Mouse (Mus musculus) lung, embryonic 16.5 days (tissue): Measurements from ENCODE around the gene Scarb1. TPM values are rescaled to one million over a fixed set of nuclear protein-coding genes. Genes with fewer than 3 reads are reported as not detected.

Experiments used
- ATAC-seq: fragments of 200-750 bp; cut with Nextera tagmentation; 2 replicates; pipeline ENCODE4 v1.8.0; 2017; ENCODE audit warnings: low read depth, mild to moderate bottlenecking, moderate library complexity
- H3K27ac ChIP-seq: fragments of 300-500 bp; sonication (generic); 2 replicates; pipeline ENCODE4 v1.5.1; 2014; ENCODE audit warnings: mild to moderate bottlenecking, control low read depth, low read length
- H3K27me3 ChIP-seq: fragments of 300-500 bp; sonication (generic); 2 replicates; pipeline ENCODE4 v1.6.1; 2014; ENCODE audit warnings: low read depth, low read length, mixed read lengths; ENCODE audit not compliant: control insufficient read depth, insufficient read depth
- H3K36me3 ChIP-seq: fragments of 300-500 bp; sonication (generic); 2 replicates; pipeline ENCODE4 v1.6.1; 2014; ENCODE audit warnings: low read length; ENCODE audit not compliant: control insufficient read depth, insufficient read depth
- H3K4me1 ChIP-seq: fragments of 300-500 bp; sonication (generic); replicated peaks from 2 replicates; pipeline ENCODE4 v1.6.1; 2014; ENCODE audit warnings: low read length, mixed read lengths; ENCODE audit not compliant: control insufficient read depth, insufficient read depth
- H3K4me2 ChIP-seq: fragments of 300-500 bp; sonication (generic); 2 replicates; pipeline ENCODE4 v1.6.1; 2014; ENCODE audit warnings: low read depth, low read length, control low read depth
- H3K4me3 ChIP-seq: fragments of 300-500 bp; sonication (generic); 2 replicates; pipeline ENCODE4 v1.5.1; 2014; ENCODE audit warnings: mild to moderate bottlenecking, low read length, control low read depth
- H3K9ac ChIP-seq: fragments of 300-500 bp; sonication (generic); 2 replicates; pipeline ENCODE4 v1.6.1; 2014; ENCODE audit warnings: low read length, control low read depth
- H3K9me3 ChIP-seq: fragments of 300-500 bp; sonication (generic); 2 replicates; pipeline ENCODE4 v1.6.1; 2016; ENCODE audit warnings: low read length; ENCODE audit not compliant: control insufficient read depth
- whole genome bisulfite sequencing: fragments of 180-500 bp; shearing (Covaris S2); extraction: QIAGEN DNeasy Blood & Tissue Kit; methylation state at CpG from one replicate; pipeline ENCODE4 v1.1.7; 2014; 5-methylcytosine and 5-hydroxymethylcytosine counted together
- polyA plus RNA-seq: library from polyadenylated mRNA; unstranded; fragments of >200 nt; fragmentation: Nextera tagmentation; extraction: Ambion mirVana; gene quantifications from 2 replicates; pipeline ENCODE4 v1.2.1, GENCODE M21; 2015

Gene Scarb1
- polyA plus RNA-seq, 1 experiment from 2014 or later = 66.6 TPM

GRCm38 (mm10) chr5:125274773-125275172 is 66.1 kb downstream of the Scarb1 start:
- Histone ChIP-seq H3K27ac (no peak overlapping the region), H3K36me3 (no peaks in the 10 kb centered on the region), H3K4me3 (no peak overlapping the region), H3K27me3 (no peaks in the 10 kb centered on the region), H3K9me3 (0 out of 2 replicates have a peak, but pooled peaks cover 2% of the 10 kb centered on the region), H3K4me1 (peaks cover 2% of the 10 kb centered on the region), H3K9ac (no peak overlapping the region), H3K4me2 (no peak overlapping the region)
- no peak for ATAC-seq
- 73% methylated on average over 3 of the region's 3 CpGs for WGBS

GRCm38 (mm10) chr5:125274182-125274581 is 66.7 kb downstream of the Scarb1 start:
- H3K4me1 ChIP-seq = peaks cover 2% of the 10 kb centered on the region
- H3K4me3 ChIP-seq = no peak overlapping the region
- no peak overlapping the region; the same call in 1 of the 2 replicates for H3K27ac ChIP-seq
- no peaks in the 10 kb centered on the region for H3K36me3 ChIP-seq
- H3K27me3 ChIP-seq = no peaks in the 10 kb centered on the region
- H3K9me3 ChIP-seq = 0 out of 2 replicates have a peak, but pooled peaks cover 2% of the 10 kb centered on the region
- H3K9ac ChIP-seq = no peak overlapping the region
- ATAC-seq = no peak
- WGBS = 65% methylated on average over 2 of the region's 2 CpGs
- no peak overlapping the region for H3K4me2 ChIP-seq

GRCm38 (mm10) chr5:125273666-125274109 is 67.2 kb downstream of the Scarb1 start:
- H3K27me3 ChIP-seq = no peaks in the 10 kb centered on the region
- H3K9me3 ChIP-seq = 0 out of 2 replicates have a peak, but pooled peaks cover 2% of the 10 kb centered on the region
- ATAC-seq = peak; percentile 85
- WGBS = 14% methylated on average over 8 of the region's 8 CpGs
- no peaks in the 10 kb centered on the region for H3K36me3 ChIP-seq
- peaks cover 2% of the 10 kb centered on the region for H3K4me1 ChIP-seq
- H3K27ac ChIP-seq = no peak overlapping the region; the same call in 1 of the 2 replicates
- no peak overlapping the region for H3K4me2 ChIP-seq
- H3K9ac ChIP-seq = no peak overlapping the region
- no peak overlapping the region for H3K4me3 ChIP-seq

- no peak overlapping the region for H3K9ac ChIP-seq
- 79% methylated on average over 10 of the region's 10 CpGs for WGBS
- ATAC-seq = no peak
- 0 out of 2 replicates have a peak, but pooled peaks cover 2% of the 10 kb centered on the region for H3K9me3 ChIP-seq
- no peak overlapping the region for H3K4me2 ChIP-seq
- H3K36me3 ChIP-seq = no peaks in the 10 kb centered on the region
- H3K27me3 ChIP-seq = no peaks in the 10 kb centered on the region
- no peak overlapping the region for H3K4me3 ChIP-seq
- H3K4me1 ChIP-seq = peaks cover 7% of the 10 kb centered on the region
- H3K27ac ChIP-seq = no peak overlapping the region
Observed at GRCm38 (mm10) chr5:125272231-125272988, 68.5 kb downstream of the Scarb1 start.

- peak; percentile 52; the same call in 1 of the 2 replicates for ATAC-seq
- WGBS = 11% methylated on average over 15 of the region's 15 CpGs
- H3K36me3 ChIP-seq = no peaks in the 10 kb centered on the region
- no peak overlapping the region for H3K27ac ChIP-seq
- H3K9ac ChIP-seq = no peak overlapping the region
- no peaks in the 10 kb centered on the region for H3K27me3 ChIP-seq
- H3K4me2 ChIP-seq = no peak overlapping the region
- 0 out of 2 replicates have a peak, but pooled peaks cover 2% of the 10 kb centered on the region for H3K9me3 ChIP-seq
- no peak overlapping the region for H3K4me3 ChIP-seq
- H3K4me1 ChIP-seq = peaks cover 12% of the 10 kb centered on the region
Observed at GRCm38 (mm10) chr5:125271531-125272203, 69.2 kb downstream of the Scarb1 start.

GRCm38 (mm10) chr5:125270587-125271130 is 70.2 kb downstream of the Scarb1 start:
- Histone ChIP-seq H3K4me1 (peaks cover 14% of the 10 kb centered on the region), H3K4me2 (no peak overlapping the region), H3K27ac (no peak overlapping the region), H3K4me3 (no peak overlapping the region), H3K36me3 (no peaks in the 10 kb centered on the region), H3K9me3 (0 out of 2 replicates have a peak, but pooled peaks cover 2% of the 10 kb centered on the region), H3K27me3 (no peaks in the 10 kb centered on the region), H3K9ac (no peak overlapping the region)
- ATAC-seq = no peak
- 14% methylated on average over 12 of the region's 12 CpGs for WGBS

- no peak overlapping the region for H3K9ac ChIP-seq
- no peak overlapping the region for H3K4me2 ChIP-seq
- 84% methylated on average over 7 of the region's 7 CpGs for whole genome bisulfite sequencing
- H3K36me3 ChIP-seq = no peaks in the 10 kb centered on the region
- no peak overlapping the region for H3K4me3 ChIP-seq
- 0 out of 2 replicates have a peak, but pooled peaks cover 2% of the 10 kb centered on the region for H3K9me3 ChIP-seq
- H3K27me3 ChIP-seq = no peaks in the 10 kb centered on the region
- no peak overlapping the region for H3K27ac ChIP-seq
- ATAC-seq = no peak
- peaks cover 16% of the 10 kb centered on the region for H3K4me1 ChIP-seq
Observed at GRCm38 (mm10) chr5:125269836-125270235, 71.1 kb downstream of the Scarb1 start.

GRCm38 (mm10) chr5:125269399-125269798 is 71.5 kb downstream of the Scarb1 start:
- H3K27ac ChIP-seq = no peak overlapping the region
- 0 out of 2 replicates have a peak, but pooled peaks cover 2% of the 10 kb centered on the region for H3K9me3 ChIP-seq
- H3K36me3 ChIP-seq = no peaks in the 10 kb centered on the region
- H3K4me2 ChIP-seq = no peak overlapping the region
- H3K4me3 ChIP-seq = no peak overlapping the region
- WGBS = 84% methylated on average over 8 of the region's 8 CpGs
- no peak overlapping the region for H3K9ac ChIP-seq
- no peak for ATAC-seq
- no peaks in the 10 kb centered on the region for H3K27me3 ChIP-seq
- peaks cover 20% of the 10 kb centered on the region for H3K4me1 ChIP-seq
